Mouse (Mus musculus): ENCODE results near the gene Gm43517.

GRCm38 (mm10) chr12:49373176-49373575, 11.8 kb upstream of the Gm43517 start:
- no peak for TF ChIP-seq ZNF384 (IDR thresholded peaks at IDR 0.05; ENCODE audit: low read depth, low read length)
- no peak for TF ChIP-seq MAFK (IDR thresholded peaks at IDR 0.05; ENCODE audit: insufficient read depth, low read depth, low read length)
- no peak for TF ChIP-seq ZC3H11A (IDR thresholded peaks at IDR 0.05; ENCODE audit: borderline replicate concordance, low read depth, low read length)
- no peak for TF ChIP-seq HCFC1 (IDR thresholded peaks at IDR 0.05; ENCODE audit: borderline replicate concordance, insufficient read depth, low read length)
- no peak for TF ChIP-seq CHD2 (IDR thresholded peaks at IDR 0.05; ENCODE audit: low read depth, low read length)
